Mouse (Mus musculus) thymus, postnatal 10 days (tissue): ENCODE results near the gene Lrrc29.

Experiments
- DNase-seq, 2 experiments: peaks; one replicate each; pipeline ENCODE4 v3.0.0; 2021; ENCODE audit warnings: low spot score in 2 of 2

Gene Lrrc29

DNA sequence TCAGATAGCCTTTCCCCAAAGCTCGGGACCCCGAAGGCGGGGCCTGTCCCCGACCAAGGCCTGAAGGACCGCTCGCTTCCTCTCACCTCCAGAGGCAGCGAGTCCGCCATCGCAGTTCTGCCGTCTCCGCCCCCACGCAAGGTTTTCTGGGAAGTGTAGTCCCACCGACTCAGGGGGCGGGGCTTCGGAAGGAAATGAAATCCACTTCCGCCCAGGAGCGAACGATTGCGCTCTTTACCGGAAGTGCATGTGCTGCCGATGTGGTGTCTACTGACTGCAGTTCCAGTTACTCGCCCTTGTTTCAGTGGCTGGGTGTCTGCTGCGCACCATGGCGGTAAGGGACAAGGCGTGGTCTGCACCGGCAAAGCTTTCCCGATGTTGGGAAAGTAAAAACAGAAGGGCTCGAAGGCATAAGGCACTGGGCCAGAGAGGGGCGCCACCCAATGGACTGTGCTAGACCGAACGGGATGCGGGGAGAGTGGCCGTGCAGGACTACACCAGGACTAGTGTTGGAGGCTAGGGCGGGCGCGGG, at the start of gene Lrrc29, which contains the start of gene Tmem208:
TSS of gene Lrrc29 (minus strand) at position 138 of the 532 bp plus-strand sequence.
TSS of gene Tmem208 (plus strand) at position 214 of the 532 bp plus-strand sequence.
- DNase-seq, result peak; percentile 97 to 98

- DNase-seq, result peak in 1 of 2 experiments; percentile 20
Measured at GRCm38 (mm10) chr8:105374513-105374966, 48.5 kb upstream of the Lrrc29 start.

- DNase-seq, result no peak
Measured at GRCm38 (mm10) chr8:105373032-105373431, 47.0 kb upstream of the Lrrc29 start, which contains the start of gene Plekhg4. TSS of gene Plekhg4 (plus strand) at chr8:105373274.

GRCm38 (mm10) chr8:105372473-105372872, 46.4 kb upstream of the Lrrc29 start:
- no peak for DNase-seq

DNA sequence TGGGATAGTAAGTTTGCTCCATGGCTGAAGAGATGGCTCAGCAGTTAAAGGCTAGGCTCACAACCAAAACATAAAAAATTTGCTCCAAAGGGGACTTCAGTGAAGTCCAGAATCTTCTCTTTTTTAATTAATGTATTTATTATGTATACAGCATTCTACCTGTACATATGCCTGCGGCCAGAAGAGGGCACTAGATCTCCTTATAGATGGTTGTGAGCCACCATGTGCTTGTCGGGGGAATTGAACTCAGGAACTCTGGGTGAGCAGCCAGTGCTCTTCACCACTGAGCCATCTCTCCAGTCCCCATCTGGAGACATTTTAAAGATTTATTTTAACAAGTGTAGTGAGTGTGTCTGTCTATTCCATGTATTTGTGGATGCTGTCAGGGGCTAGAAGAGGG, 41.0 kb upstream of the Lrrc29 start:
- DNase-seq, result peak in 1 of 2 experiments; percentile 26

GRCm38 (mm10) chr8:105361751-105362702, 35.9 kb upstream of the Lrrc29 start:
- DNase-seq, result no peak

DNA sequence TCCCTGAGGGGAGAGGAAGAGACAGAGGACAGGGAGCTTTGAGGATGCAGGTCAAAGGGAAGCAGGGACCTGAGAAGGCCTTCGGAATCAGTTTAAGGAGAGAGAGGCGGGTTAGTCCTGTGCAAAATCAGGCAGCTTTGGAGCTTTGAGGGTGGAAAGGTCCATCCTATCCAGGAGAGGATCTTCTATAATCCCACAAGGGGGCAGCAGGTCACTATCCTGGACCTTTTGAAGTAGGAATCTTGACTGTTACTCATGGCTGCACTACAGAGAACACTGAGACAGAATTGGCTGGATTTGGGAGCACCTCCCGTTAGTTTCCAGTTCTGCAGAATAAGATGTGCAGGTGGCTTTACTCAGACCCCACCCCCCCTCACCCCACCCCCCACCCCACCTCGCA, 33.6 kb upstream of the Lrrc29 start:
- no peak for DNase-seq

- no peak for DNase-seq
Measured at GRCm38 (mm10) chr8:105359208-105359607, 33.1 kb upstream of the Lrrc29 start.

DNA sequence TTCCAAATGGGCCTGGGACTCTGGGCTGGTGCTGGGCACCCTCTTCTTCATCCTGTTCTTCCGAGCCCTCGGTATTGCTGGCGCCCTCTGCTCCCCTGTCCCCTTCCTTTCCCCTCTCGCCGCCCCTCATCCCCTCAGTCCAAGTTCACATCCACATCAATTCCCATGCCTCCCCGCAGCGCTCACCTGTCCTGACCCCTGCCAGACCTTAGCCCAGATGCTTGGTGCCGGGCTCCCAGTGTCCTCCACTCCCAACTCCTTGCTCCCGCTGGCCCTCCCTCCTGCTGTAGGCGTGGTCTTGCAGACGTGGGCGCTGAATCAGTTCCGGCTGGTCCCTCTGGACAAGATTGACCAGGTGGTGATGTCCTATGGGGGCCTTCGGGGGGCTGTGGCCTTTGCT, 30.6 kb upstream of the Lrrc29 start:
- no peak for DNase-seq

DNA sequence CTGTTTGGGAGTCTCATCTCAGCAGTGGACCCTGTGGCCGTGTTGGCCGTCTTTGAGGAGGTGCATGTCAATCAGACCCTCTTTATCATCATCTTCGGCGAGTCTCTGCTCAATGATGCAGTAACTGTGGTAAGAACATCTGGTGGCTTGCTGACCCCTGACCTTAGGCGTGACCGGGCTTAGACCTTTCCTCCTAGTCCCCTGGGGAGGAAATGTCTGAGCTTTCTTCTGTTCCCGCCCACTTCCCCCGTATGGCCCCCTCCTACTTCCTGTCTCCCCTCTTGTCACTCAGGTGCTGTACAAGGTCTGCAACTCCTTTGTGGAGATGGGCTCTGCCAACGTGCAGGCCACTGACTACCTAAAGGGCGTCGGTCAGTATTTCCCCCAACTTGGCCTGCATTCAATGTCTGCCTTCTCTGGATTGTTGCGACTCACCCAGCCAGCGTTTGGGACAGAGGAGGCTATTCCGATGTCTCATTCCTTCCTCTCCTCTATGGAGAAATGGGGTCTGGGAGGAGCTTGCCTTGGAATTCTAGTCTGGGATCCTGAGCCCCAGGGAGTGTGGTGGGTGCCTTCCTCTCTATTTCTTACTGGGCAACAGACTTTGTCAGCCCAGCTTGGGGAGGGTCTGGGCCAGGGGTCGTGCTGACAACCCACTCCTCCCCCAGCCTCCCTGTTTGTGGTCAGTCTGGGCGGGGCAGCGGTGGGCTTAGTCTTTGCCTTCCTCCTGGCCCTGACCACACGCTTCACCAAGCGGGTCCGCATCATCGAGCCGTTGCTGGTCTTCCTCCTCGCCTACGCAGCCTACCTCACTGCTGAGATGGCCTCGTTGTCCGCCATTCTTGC, 29.3 kb upstream of the Lrrc29 start:
- DNase-seq, result peak; percentile 27 to 52

GRCm38 (mm10) chr8:105354549-105354948, 28.5 kb upstream of the Lrrc29 start:
- no peak for DNase-seq

- no peak for DNase-seq
Measured at GRCm38 (mm10) chr8:105353583-105354135, 27.6 kb upstream of the Lrrc29 start.

DNA sequence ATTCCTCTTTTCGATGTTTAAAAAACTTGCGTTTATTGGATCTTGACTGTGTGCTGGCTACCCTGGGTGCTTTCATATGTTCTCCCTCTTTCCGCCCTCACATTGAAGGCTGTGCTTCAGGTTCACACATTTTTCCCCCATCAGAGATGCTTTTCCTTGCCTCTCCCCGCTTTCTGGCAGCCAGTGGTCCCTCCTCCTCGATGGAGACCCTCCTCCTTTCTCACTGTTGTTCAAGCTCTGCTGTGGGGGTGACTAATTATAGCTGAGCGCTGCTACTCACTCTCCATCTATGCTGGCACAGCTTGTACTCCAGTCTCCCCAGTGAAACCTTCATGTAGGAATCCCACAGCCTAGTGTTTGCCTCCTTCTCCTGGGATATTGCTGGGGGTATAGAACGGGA, 24.1 kb upstream of the Lrrc29 start:
- DNase-seq, result no peak

GRCm38 (mm10) chr8:105349096-105349771, 23.2 kb upstream of the Lrrc29 start:
- no peak for DNase-seq

- DNase-seq, result peak; percentile 57
Measured at GRCm38 (mm10) chr8:105348450-105349095, 22.5 kb upstream of the Lrrc29 start, which contains the start of gene Slc9a5. TSS of gene Slc9a5 (plus strand) at chr8:105348843.

GRCm38 (mm10) chr8:105347428-105348221, 21.5 kb upstream of the Lrrc29 start, which contains the start of gene Fhod1:
TSS of gene Fhod1 (minus strand) at chr8:105347953.
- peak; percentile 75 for DNase-seq

DNA sequence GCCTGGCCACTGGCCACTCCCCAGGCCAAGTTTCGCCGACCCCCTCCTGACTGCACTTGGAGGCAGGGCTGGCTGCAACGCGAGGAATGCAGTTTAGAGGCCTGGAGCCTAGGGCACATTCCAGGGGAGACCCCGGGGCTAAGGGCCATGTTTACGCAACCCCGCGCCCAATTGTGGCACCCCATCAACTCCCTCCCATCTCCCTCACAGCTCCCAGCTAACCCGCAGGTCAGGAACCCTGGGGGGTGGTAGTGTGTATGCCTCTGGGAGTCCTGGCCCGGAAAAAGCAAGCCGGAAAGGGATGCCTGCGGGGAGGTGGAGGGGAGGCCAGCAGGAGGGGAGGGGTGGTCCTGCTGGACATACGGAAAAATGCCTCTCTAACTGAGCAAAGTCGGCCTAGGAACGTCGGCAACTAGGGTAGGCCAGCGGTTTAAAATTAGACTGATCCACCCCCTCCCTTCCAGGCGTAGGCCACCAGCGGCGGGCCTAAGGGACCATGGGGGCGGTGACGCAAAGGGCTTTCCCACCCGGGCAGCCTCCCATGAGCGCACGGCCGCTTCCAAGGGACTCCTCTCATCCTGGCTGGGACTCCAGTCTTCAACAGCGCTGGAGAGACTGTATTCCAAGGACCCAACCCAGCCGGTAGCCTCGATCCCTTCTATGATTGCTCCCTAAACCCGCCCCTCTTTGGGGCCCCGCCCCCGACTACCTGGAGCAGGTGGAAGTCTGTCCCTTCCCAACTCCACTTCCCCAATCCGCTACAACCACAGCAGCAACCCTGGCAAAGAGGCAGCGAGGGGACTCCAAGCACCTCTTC, 20.7 kb upstream of the Lrrc29 start:
- peak in 1 of 2 experiments; percentile 27 for DNase-seq
